Mouse (Mus musculus) bone marrow macrophage, adult 2 months (primary cell): ENCODE results near the gene Crabp1.

ENCODE experiments used
- CTCF ChIP-seq: IDR thresholded peaks from 2 replicates; pipeline ENCODE4 v1.5.1; 2012; ENCODE audit warnings: low read depth, mild to moderate bottlenecking, low read length, moderate library complexity
- POLR2A ChIP-seq: IDR thresholded peaks from 2 replicates; pipeline ENCODE4 v1.6.1; 2012; ENCODE audit warnings: mild to moderate bottlenecking, low read depth, low read length, borderline replicate concordance

GRCm38 (mm10) chr9:54722156-54722555 lies 42.4 kb upstream of the Crabp1 start:
- TF ChIP-seq CTCF (no peak), POLR2A (no peak)
